In the genomic region with DNA sequence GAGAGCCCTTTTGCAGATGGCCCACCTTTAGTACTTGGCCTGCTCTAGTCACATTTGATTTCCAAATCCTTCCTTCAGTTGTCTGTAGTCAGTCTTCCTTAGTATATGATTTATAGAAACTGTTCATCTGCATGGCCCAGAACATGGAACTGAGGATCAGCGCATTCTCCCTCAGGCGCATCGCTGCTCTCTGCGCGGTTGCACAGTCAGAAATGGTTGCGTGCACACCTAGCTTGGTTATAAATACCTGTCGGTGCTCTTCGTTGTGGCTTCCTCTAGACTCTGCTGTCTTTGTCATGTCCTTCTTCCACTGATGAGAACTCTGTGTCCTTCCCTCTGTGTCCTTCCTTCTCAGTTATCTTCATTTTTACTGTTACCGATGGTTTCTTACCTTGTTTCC, we compare ENCODE assay signal across 23 mouse cellular contexts. TPM values are rescaled to one million over a fixed set of nuclear protein-coding genes. Genes with fewer than 3 reads are reported as not detected.
DNase-seq lines count a peak whose midpoint lies in the region.
"Had no signal": no experiment of that assay in that cellular context is flagged by ENCODE, and none has a peak within 500 bp of the region (broad histone marks: within the 10 kb centered on the region; RNA-seq: fewer than 3 reads in every experiment).

No protein-coding gene starts in this region.

- DNase-seq in spleen, adult 18-20 months, result peak; percentile 41 to 53
- no peak for DNase-seq in spleen, postnatal 10 days (ENCODE audit: low spot score in 2 of 2)
- peak; percentile 33 for DNase-seq in A20 (ENCODE audit: low read depth, low spot score)
- peak; percentile 42 to 45 for DNase-seq in B cell, adult 2 months
- DNase-seq in splenic B cell, adult 2 months (ENCODE audit: low read depth, low spot score), result peak; percentile 55
- no peak for DNase-seq in left cerebral cortex, postnatal 4 days
- DNase-seq: adrenal gland, adult 2 months; adrenal gland, postnatal 14 days; cerebellum, adult 11 months; cerebellum, adult 2 months; cerebellum, adult 9-11 months; cerebellum, postnatal 25 days; gastrocnemius, adult 2 months; gastrocnemius, postnatal 14 days; heart, adult 18-20 months; heart, postnatal 10 days; heart, postnatal 36 days had no signal

- no peaks in the 10 kb centered on the region for H3K27me3 ChIP-seq in splenic B cell, adult 2 months (ENCODE audit: control insufficient read depth, insufficient read depth, low read length, poor library complexity, severe bottlenecking)
- H3K27me3 ChIP-seq: embryonic facial prominence, embryonic 12.5 days; embryonic facial prominence, embryonic 15.5 days; forebrain, embryonic 12.5 days; heart, embryonic 12.5 days; heart, embryonic 15.5 days; hindbrain, embryonic 13.5 days had no signal

- intact Hi-C loops in left cerebral cortex, postnatal 4 days (cut with DNase I), result no loop called here

- H3K36me3 ChIP-seq in splenic B cell, adult 2 months (ENCODE audit: control insufficient read depth, insufficient read depth, low read length, poor library complexity, severe bottlenecking), result no peaks in the 10 kb centered on the region
- H3K36me3 ChIP-seq: embryonic facial prominence, embryonic 12.5 days; embryonic facial prominence, embryonic 15.5 days; forebrain, embryonic 12.5 days; heart, embryonic 12.5 days; heart, embryonic 15.5 days; hindbrain, embryonic 13.5 days had no signal

RNA-seq across cellular contexts. Expression of a gene that starts 47.1 kb away (rescaled TPM):
- 100 to 1,000 TPM in 1 of 2 experiments, 10 to 100 TPM in 1; 90.3 to 107 TPM for total RNA-seq in left cerebral cortex, postnatal 4 days (2021)

Comparison
In these comparisons a context has a peak if more than half of its experiments do, and no peak if none do; other contexts are left out.
1. DNase-seq: peak in spleen, adult 18-20 months (2 of 2), A20 (single experiment), B cell, adult 2 months (2 of 2) and splenic B cell, adult 2 months (single experiment); none in spleen, postnatal 10 days (0 of 2) and left cerebral cortex, postnatal 4 days (single experiment).